27 mouse cellular contexts compared by ENCODE assay signal in the genomic region with DNA sequence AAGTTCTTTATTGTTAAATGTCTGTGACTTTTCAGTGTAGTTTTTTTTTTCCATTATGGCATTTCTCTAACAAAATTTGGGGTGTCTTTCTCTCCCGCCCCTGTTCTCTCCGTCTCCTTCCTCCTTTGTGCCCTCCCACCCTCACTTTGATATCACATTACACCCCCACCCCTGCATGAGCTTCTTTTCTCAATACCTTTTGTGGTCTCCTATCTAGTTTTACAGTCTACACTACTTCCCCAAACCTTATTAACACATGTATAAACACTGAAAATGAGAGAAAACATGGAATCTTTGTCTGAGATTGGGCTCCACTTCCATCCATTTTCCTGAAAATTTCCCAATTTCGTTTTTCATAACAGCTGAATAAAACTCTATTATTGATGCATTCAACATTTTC.
"Had no signal": no experiment of that assay in that cellular context is flagged by ENCODE, and none has a peak within 500 bp of the region (broad histone marks: within the 10 kb centered on the region; RNA-seq: fewer than 3 reads in every experiment).

No protein-coding gene starts in this region.

- H3K4me2 ChIP-seq: embryonic facial prominence, embryonic 12.5 days; embryonic facial prominence, embryonic 13.5 days; embryonic facial prominence, embryonic 15.5 days; forebrain, embryonic 12.5 days; forebrain, embryonic 13.5 days; forebrain, embryonic 15.5 days had no signal

- H3K9me3 ChIP-seq: embryonic facial prominence, embryonic 10.5 days; embryonic facial prominence, embryonic 12.5 days; embryonic facial prominence, embryonic 13.5 days; embryonic facial prominence, embryonic 15.5 days; forebrain, embryonic 10.5 days; forebrain, embryonic 12.5 days; forebrain, embryonic 13.5 days; forebrain, embryonic 15.5 days; heart, embryonic 10.5 days had no signal

- ATAC-seq: forebrain, embryonic 13.5 days; forebrain, embryonic 14.5 days; forebrain, embryonic 15.5 days; forebrain, embryonic 16.5 days; forebrain, postnatal 0 days had no signal

- H3K4me1 ChIP-seq: embryonic facial prominence, embryonic 10.5 days; embryonic facial prominence, embryonic 12.5 days; embryonic facial prominence, embryonic 13.5 days; embryonic facial prominence, embryonic 15.5 days; forebrain, embryonic 10.5 days; forebrain, embryonic 12.5 days; forebrain, embryonic 13.5 days; forebrain, embryonic 15.5 days; heart, embryonic 10.5 days had no signal

- DNase-seq: cerebellum, adult 9-11 months; cerebellum, postnatal 10 days; cerebellum, postnatal 14 days; cerebellum, postnatal 25 days; cerebellum, postnatal 36 days; embryo, embryonic 11 days; forebrain, postnatal 0 days; gastrocnemius, adult 2 months; gastrocnemius, postnatal 10 days; gastrocnemius, postnatal 14 days; gastrocnemius, postnatal 25 days; gastrocnemius, postnatal 36 days; heart, adult 11 months; heart, adult 18-20 months; heart, adult 2 months had no signal

- H3K27me3 ChIP-seq: forebrain, embryonic 15.5 days had no signal

- H3K27ac ChIP-seq: embryonic facial prominence, embryonic 10.5 days; embryonic facial prominence, embryonic 12.5 days; embryonic facial prominence, embryonic 13.5 days; embryonic facial prominence, embryonic 15.5 days; forebrain, embryonic 10.5 days; forebrain, embryonic 12.5 days; forebrain, embryonic 13.5 days; forebrain, embryonic 15.5 days; gastrocnemius, adult 2 months; heart, adult 2 months; heart, embryonic 10.5 days had no signal

- H3K4me3 ChIP-seq: embryonic facial prominence, embryonic 10.5 days; embryonic facial prominence, embryonic 12.5 days; embryonic facial prominence, embryonic 13.5 days; embryonic facial prominence, embryonic 15.5 days; erythroblast, embryonic 14.5 days; forebrain, embryonic 10.5 days; forebrain, embryonic 12.5 days; forebrain, embryonic 13.5 days; forebrain, embryonic 15.5 days; gastrocnemius, adult 2 months; heart, adult 2 months; heart, embryonic 10.5 days had no signal

- H3K9ac ChIP-seq: embryonic facial prominence, embryonic 12.5 days; embryonic facial prominence, embryonic 13.5 days; embryonic facial prominence, embryonic 15.5 days; forebrain, embryonic 12.5 days; forebrain, embryonic 13.5 days; forebrain, embryonic 15.5 days; forebrain, postnatal 0 days had no signal
